Mouse (Mus musculus): ENCODE measurements around the gene Mindy4. TPM values are rescaled to one million over a fixed set of nuclear protein-coding genes. Genes with fewer than 3 reads are reported as not detected.
"Not testable (repeated sequence)": the region's sequence is repeated elsewhere in the genome, so short reads cannot be mapped to it uniquely, and the experiment has no call there.

The Mindy4 gene
- total RNA-seq (2015; ENCODE audit: low replicate concordance) (not detected in 2 replicates), total RNA-seq (2017; ENCODE audit: low replicate concordance) (3.4 TPM in 1 of 2 replicates, not detected in the other)

DNA sequence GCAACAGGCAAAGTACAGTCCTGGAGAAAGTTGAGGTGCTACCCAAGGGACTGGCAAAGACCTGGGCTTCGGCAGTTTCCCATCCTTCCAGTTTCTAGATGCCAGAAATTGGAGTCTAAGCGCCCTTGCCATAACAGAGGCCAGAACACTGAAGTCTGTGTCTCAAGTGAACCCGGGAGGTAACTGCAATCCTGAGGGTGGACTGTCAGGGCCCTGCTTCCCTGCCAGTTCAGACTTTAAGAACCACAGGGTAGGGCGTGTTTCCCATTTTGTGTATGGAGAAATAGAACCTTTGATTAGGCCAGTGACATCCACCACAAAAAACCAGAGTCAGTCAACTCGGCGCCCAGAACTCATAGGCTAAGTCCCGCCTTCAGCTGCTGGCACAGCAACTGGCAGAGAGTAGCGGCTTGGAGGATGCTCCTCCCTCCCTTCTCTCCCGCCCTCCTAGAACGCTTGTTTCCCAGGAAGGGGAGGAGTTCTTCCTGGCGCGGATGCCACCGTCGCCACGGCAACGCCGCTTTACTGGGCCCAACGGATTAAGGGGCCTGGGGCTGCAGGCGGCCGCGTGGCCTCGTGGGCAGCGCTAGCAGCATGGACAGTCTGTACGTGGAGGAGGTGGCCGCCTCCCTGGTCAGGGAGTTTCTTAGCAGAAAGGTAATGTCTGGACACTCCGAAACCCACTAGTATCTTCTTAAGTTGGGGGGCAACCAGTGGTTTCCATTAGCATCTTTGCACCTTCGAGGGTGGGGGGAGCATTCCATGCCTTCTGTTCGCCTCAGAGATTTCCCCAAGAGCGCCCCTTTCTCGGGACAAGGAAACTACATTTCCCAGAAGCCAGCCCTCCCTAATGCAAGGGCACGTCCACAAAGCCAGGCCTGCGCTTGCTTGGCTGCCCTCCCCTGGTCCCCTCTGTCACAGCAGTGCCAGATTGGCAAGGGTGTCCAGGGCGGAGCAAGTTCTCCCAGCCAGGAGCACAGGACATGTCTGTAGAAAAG is at the start of gene Mindy4:
Mindy4 (plus strand) TSS at position 471 of the 998 bp plus-strand sequence.
- ATAC-seq (replicated peaks; ENCODE audit: low FRiP score, poor library complexity, severe bottlenecking), result peak; percentile 93

DNA sequence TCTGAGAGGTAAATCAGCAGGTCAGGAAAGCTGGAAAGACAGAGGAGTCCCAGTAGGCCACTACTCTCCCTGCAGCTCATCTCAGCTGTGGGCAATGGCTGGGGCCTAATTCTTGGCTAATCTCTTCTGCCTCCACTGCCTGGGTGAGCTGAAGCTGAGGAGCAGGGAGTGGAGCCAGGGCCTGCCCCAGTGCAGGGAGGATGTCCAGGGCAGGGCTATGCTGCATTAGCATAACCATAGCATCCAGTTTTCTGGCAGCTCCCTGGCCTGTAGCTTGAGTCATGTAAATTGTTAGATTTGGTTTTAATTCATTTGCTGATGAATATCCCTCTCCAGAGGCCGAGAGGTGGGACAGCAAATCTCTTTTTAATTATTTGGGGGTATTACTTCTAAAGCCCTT is 43.9 kb upstream of the Mindy4 start:
- no peak for ATAC-seq (replicated peaks; ENCODE audit: low FRiP score, poor library complexity, severe bottlenecking)

DNA sequence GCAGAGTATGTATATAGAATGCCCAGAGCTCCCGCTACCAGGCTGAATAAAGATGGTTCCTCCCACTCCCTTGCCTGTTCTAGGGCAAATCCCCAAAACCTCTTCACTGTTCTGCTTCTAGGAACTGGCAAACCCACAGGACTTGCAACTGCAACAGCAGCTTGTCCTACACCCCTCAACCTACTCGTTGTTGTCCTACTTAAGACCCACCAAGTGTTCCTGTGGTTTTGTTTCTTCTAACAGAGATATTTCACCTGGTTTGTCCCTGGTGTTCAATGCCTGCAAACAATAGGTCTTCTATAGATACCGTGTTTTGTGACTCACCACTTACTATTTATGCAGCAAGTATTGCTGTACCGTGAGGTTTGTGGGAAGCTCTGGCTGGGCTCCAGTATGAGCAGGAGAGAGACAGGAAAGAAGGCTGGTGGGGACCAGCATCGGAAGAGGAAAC is 41.8 kb upstream of the Mindy4 start:
- ATAC-seq (replicated peaks; ENCODE audit: low FRiP score, poor library complexity, severe bottlenecking), result no peak

DNA sequence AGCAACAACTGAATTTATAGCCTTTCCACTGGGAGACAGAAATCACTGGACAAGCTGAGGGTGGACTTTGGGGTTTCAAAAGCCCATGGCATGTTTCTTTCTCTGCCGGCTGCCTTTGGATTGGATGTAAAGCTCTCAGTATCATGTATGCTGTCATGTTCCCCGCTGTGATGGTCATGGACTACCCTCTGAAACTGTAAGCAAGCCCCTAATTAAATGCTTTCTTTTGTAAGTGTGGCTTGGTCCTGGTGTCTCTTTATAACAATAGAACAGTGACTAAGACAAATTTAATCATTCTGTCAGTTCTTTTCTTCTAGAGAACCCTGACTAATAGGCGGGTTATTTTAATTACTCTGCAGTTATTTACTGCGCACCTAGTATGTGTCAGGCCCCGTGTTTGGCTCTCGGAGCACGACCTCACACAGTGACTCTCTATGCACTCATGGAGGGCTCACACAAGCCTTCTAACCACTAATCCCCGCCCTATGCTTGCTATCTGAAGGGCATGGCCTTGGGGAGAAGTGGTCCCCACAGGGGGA is 40.1 kb upstream of the Mindy4 start:
- ATAC-seq (replicated peaks; ENCODE audit: low FRiP score, poor library complexity, severe bottlenecking), result no peak

DNA sequence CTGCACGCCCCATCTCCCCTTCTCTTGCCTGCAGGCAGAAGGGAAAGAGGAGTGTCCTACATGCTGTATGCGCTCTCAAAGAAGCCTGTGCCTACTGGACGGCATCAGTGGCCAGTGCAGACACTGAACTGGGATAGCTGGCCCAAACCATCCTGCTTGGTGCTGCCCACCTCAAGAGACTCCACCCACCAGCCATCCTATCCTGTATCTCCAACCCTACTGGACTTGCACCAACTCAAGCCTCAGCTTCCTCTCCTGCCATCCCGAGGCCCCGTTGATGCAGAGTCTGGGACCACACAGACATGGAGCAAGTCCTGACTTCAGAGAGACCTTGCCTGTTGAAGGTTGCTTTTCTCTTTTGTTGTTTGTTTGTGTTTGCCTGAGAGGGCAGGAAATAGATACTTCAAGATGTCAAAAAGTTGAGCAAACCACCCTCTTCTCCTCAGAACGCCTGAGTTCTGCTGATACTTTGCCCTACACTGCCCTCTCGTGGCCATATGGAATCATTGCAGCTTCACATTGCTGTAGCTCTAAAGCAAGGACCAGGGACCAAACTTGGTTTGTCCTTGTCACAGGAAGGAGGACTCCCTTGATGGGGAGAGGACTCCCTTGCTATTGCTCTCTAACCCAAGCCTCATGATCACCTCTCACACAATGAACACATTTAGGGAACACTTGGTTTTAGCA is 36.3 kb upstream of the Mindy4 start:
- ATAC-seq (replicated peaks; ENCODE audit: low FRiP score, poor library complexity, severe bottlenecking), result peak; percentile 77

DNA sequence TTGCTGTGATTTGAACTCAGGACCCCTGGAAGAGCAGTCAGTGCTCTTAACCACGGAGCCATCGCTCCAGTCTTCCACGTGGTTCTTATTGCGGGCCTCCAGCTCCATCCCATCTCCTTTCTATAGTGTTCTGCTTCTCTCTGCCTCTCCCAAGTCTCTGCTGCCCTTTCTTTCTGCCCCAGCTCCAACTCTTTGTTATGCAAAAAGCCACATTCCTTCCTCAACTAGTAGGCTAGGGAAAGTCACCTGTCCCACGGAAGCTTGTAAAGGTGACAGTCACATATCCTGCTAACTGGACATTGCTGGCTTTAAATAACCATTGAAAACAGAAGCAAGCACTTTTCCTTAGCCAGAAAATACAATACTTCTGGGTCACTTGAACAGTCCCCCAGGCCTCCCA is 33.4 kb upstream of the Mindy4 start:
- no peak for ATAC-seq (replicated peaks; ENCODE audit: low FRiP score, poor library complexity, severe bottlenecking)

DNA sequence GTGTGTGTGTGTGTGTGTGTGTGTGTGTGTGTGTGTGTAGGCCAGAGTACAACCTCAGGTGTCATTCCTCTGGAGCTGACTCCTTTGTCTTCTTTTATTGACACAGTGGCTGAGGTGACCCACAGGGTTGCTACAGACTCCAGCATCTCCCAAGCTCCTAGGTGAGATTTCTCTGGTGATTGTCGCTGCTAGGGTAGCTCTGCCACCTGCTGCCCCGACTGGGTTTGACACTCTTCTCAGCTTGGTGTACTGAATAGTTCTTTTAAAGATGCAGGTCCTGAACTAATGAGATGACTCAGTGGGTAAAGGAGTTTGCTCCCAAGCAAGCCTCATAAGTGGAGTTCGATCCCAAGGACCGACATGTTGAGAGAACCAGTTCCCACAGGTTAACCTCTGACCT is 31.5 kb upstream of the Mindy4 start:
- ATAC-seq (replicated peaks; ENCODE audit: low FRiP score, poor library complexity, severe bottlenecking), result no peak

DNA sequence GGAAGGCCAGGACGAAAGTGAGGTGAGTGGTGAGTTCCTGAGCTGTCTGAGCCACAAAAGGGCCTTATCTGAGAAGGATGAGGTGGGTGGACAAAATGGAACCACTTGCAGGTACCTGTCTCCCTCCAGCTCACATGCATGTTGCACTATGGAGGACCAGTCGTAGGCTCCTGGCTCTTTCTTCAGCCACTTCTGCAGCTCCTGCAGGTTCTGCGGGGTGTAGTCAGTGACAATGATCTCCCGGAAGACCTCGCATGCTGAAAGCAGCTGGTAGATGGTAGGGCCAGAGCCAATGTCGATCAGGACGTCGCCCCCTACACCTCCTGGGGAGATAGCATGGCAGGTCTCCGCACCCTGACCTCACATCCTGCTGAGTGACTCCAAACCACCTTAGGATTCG is 30.0 kb upstream of the Mindy4 start:
- no peak for ATAC-seq (replicated peaks; ENCODE audit: low FRiP score, poor library complexity, severe bottlenecking)

DNA sequence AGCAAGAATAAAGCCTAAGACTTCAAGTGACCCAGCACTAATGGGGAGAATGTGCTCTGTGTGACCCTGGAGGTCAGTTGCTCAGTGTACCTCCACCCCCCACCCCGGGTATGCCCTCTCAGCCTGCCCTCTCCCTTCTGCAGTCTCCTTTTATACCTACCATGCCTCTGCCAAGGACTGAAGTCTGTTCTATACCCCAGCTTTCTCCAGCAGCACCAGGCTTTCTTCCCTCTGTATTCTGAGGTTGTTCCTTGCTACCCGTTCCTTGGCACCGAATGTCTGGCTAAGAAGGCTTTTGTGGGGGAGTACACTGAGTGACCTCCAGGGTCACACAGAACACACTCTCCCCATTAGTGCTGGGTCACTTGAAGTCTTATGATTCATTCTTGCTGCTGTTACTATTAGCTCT is 29.2 kb upstream of the Mindy4 start:
- ATAC-seq (replicated peaks; ENCODE audit: low FRiP score, poor library complexity, severe bottlenecking), result no peak

DNA sequence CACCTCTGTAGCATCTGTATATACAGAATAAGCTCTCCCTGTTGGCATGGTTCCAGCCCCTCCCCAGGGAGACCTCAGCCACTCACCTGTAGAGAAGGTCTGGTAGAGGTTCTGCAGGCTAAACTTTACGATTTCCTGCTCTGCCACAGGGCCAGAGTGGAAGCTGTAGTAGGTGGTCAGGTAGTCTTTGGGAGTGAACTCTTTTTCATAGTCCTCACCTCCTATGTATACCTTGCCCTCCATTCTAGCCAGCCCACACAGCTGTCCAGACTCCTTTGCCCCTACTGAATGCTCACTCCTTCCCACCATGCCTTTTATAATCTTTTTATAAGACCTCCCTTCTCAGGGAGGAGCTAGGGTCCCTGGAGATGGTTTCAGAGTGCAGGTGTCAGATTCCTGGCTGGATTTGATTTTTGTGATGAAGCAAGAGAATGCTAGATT is 28.4 kb upstream of the Mindy4 start, which contains the start of gene Inmt:
Inmt (minus strand) TSS at position 303 of the 441 bp plus-strand sequence.
- no peak for ATAC-seq (replicated peaks; ENCODE audit: low FRiP score, poor library complexity, severe bottlenecking)

DNA sequence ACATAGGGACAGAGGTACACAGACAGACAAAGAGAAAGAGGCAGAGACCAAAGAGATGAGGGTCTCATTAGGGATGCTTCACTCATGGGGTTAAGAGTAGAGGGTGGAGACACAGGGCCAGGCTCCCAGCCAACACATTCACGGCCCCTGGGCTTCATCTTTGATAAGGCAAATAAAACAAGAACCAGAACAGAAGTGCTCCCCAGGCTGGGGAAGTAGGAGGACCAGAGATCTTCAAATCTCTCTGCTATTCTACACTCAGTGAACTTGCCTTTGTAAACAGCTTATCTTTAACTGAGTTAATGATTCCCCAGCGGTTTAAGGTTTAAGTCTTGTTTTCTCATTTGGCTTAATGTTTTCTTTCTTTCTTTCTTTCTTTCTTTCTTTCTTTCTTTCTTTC is 27.7 kb upstream of the Mindy4 start:
- no peak for ATAC-seq (replicated peaks; ENCODE audit: low FRiP score, poor library complexity, severe bottlenecking)

DNA sequence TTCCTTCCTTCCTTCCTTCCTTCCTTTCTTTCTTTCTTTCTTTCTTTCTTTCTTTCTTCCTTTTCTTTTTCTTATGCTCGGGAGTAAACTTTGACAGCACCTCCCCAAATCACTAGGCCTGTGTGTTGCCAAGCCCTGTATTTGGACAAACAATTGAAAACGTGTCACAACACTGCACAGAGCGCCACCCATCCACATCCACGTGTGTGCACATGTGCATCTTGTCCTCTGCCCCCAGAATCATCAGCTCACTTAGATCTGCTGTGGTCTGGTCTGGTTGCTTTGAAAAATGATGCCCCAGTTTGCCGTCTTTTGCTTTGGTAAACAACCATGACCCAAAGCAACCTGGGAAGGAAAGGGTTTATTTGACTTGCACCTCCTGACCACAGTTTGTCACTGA is 27.3 kb upstream of the Mindy4 start:
- no peak for ATAC-seq (replicated peaks; ENCODE audit: low FRiP score, poor library complexity, severe bottlenecking)

DNA sequence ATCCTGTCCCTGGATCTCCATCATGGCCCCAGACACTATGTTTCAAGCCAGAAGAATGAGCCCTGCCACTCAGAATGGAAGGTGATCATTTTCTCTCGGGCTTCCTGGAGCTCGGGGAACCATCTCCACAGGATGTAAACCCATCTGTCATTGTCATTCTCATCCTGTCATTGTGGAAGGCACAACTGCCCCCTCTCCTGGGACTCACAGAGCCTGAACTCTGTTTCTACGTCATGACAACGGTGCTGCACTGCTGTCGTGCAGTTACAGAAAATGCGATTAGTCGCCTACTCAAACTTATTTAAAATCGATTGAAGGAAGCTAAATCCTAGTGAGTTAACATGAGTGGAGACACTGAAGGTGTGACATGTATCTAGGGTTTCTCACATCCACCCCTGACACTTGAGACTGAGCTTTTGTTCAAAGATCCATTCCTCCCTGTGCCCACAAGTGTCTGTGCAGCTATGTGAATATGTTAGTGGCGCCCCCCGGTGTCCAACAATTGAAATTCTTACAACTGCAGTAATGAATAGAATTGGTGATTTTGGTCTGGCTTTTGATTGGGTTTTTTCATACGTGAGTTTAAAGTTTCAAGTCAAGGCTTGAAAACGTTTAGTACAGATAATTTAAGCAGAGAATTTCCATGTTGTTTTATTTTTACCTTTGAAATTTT is 26.0 kb upstream of the Mindy4 start:
- no peak for ATAC-seq (replicated peaks; ENCODE audit: low FRiP score, poor library complexity, severe bottlenecking)

DNA sequence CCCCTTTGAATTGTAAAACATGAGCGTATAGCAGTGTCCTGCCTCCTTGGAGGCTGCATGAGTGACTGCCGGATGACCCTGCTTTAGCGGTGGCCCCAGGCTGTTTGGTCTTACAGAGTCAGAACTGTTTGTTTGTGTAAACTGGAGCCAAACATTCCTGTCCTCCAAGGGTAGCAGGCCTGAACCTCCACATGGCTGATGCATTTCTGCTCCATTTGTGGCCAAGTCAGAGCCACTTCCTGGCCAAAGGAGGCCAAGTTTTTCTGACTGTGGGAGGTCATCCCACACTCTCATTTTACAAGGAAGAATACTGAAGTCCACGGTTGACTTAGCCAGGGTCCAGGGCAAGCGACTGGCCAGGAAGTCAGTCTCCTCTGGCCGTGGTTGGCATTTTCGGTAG is 23.6 kb upstream of the Mindy4 start:
- ATAC-seq (replicated peaks; ENCODE audit: low FRiP score, poor library complexity, severe bottlenecking), result no peak

DNA sequence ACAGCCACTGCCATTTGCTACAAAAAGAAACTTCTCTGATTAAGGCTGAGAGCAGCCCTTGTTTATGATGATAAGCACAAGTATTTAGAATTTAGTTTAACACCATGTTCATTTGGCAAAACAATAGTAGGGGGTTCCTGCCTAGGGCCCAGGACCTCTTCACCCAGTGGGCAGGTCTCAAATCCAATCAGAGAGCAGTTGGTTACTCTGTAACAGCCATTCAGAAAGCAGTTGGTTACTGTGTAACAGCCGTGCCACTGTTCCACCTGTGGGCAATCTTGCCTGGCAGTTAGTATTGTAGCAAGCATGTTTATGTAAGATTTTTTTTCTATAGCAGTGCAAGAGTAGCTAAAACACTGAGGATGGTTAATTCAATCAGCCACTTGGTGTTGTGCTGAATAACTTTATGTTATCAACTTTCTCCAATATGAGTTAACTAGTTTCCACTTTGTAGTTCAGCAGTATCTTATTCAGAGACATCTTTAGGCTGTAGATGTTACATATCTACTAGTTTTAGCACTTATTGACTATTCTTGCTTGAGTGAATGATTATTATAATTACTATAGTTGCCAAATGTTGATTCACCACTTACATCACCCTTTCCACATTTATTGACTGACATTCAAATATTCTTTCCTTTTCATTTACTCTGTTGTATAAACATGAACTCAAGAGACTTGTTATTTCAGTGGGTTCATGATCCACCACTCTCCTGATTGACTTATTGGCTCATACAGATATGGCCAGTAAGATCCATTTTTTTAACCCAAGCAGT is 20.3 kb upstream of the Mindy4 start:
- no peak for ATAC-seq (replicated peaks; ENCODE audit: low FRiP score, poor library complexity, severe bottlenecking)

DNA sequence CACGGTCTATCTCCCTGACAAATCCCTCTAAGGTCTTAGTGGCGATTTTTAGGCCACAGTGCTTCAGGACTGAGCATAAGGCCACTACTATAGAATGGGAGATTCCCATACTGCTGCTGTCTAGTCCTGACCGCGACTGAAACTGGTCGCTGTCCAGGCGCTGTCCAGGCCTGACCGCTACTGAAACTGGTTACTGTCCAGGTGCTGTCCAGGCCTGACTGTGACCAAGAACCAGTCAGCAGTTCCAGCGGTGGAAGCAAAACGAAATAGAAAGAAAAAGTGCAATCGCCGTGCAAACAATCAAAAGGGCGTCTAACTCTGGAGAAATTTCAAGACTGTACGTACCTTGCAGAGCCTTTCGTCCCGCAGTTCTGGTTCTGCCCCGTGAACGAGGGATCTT is 15.4 kb upstream of the Mindy4 start:
- not testable (repeated sequence) for ATAC-seq (replicated peaks; ENCODE audit: low FRiP score, poor library complexity, severe bottlenecking)

DNA sequence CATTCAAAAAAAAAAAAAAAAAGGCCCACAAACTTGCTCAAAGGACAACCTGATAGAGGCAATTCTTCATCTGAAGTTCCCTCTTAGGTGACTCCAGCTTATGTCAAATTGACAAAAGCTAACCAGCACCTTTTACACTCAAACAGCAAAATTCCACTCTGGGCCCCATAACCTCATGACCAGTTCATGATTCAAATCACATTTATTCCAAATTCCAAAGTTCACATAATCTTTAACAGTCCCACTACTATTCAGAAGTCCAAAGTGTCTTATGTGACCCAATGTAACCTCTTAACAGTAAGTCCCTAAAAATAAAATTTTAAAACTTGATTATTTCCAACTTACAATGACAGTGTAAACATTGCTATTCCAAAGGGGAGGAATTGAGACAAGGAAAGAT is 13.8 kb upstream of the Mindy4 start:
- no peak for ATAC-seq (replicated peaks; ENCODE audit: low FRiP score, poor library complexity, severe bottlenecking)

DNA sequence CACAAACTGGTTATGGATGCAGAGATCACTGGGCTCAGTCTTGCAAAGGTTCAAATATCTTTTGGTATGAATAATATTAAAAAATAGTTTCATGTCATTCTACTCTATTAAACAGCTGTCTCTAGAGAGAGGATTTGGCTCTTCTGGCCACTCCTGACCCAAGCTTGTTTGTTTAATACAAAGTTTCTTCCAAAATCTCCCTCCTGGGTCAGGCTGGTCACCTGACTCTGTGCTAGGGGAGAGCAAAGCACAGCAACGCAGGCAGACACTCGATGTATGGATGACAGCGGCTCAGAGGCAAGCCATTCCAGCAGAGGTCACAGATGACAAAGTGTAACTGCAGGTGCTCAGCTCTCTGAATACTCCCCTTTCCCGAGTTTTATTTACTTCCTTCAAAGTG is 11.6 kb upstream of the Mindy4 start:
- ATAC-seq (replicated peaks; ENCODE audit: low FRiP score, poor library complexity, severe bottlenecking), result no peak

DNA sequence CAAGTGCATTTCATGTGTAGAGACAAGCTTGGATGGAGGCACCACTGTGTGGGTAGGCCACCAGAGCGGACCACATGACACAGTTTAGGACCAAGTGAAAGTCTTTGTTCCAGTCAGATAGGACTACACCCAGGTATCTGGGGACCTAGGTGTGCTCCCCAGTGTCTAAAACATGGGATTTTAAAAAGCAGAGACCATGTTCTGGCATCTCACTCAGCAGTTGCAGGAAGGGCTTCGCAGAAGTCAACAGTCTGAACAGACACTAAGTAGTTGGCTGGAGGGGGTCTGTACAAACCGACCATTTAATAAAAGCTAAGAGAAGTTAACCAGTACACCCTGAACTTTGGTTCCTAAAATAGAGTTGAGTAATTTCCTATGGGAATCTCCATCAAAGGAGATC is 10.0 kb upstream of the Mindy4 start:
- ATAC-seq (replicated peaks; ENCODE audit: low FRiP score, poor library complexity, severe bottlenecking), result no peak
